Mouse (Mus musculus) midbrain, embryonic 15.5 days (tissue): ENCODE measurements around the gene Dennd1a. TPM values are rescaled to one million over a fixed set of nuclear protein-coding genes. Genes with fewer than 3 reads are reported as not detected.

Experiments
- ATAC-seq: fragments of 200-750 bp; cut with Nextera tagmentation; replicated peaks from 2 replicates; pipeline ENCODE4 v1.8.0; 2017; ENCODE audit warnings: moderate TSS enrichment
- H3K27ac ChIP-seq: fragments of 300-500 bp; sonication (generic); 2 replicates; pipeline ENCODE4 v1.5.1; 2015; ENCODE audit warnings: mild to moderate bottlenecking, inconsistent platforms
- H3K27me3 ChIP-seq: fragments of 300-500 bp; sonication (generic); replicated peaks from 2 replicates; pipeline ENCODE4 v1.6.1; 2015; ENCODE audit warnings: inconsistent platforms
- H3K36me3 ChIP-seq: fragments of 300-500 bp; sonication (generic); replicated peaks from 2 replicates; pipeline ENCODE4 v1.6.1; 2015; ENCODE audit warnings: inconsistent platforms
- H3K4me1 ChIP-seq: fragments of 300-500 bp; sonication (generic); 2 replicates; pipeline ENCODE4 v1.6.1; 2015; ENCODE audit warnings: inconsistent platforms
- H3K4me2 ChIP-seq: fragments of 300-500 bp; sonication (generic); 2 replicates; pipeline ENCODE4 v1.6.1; 2015; ENCODE audit warnings: inconsistent platforms, mild to moderate bottlenecking, moderate library complexity
- H3K4me3 ChIP-seq: fragments of 300-500 bp; sonication (generic); 2 replicates; pipeline ENCODE4 v1.5.1; 2015; ENCODE audit warnings: mild to moderate bottlenecking, inconsistent platforms
- H3K9ac ChIP-seq: fragments of 300-500 bp; sonication (generic); 2 replicates; pipeline ENCODE4 v1.6.1; 2015; ENCODE audit warnings: mild to moderate bottlenecking, inconsistent platforms
- H3K9me3 ChIP-seq: fragments of 300-500 bp; sonication (generic); 2 replicates; pipeline ENCODE4 v1.6.1; 2016; ENCODE audit warnings: inconsistent platforms
- WGBS: fragments of 180-500 bp; shearing (Covaris S2); methylation state at CpG from one replicate; pipeline ENCODE4 v1.1.7; 2015; ENCODE audit warnings: mixed read lengths; 5-methylcytosine and 5-hydroxymethylcytosine counted together
- polyA plus RNA-seq: library from polyadenylated mRNA; unstranded; fragments of >200 nt; fragmentation: Nextera tagmentation; extraction: Ambion mirVana; gene quantifications from 2 replicates; pipeline ENCODE4 v1.2.1, GENCODE M21; 2015

Gene Dennd1a
- polyA plus RNA-seq, 1 experiment from 2014 or later = 26.1 TPM

GRCm38 (mm10) chr2:37801687-37802086 is 485.5 kb downstream of the Dennd1a start:
- Histone ChIP-seq H3K4me3 (no peak overlapping the region), H3K4me1 (no peaks in the 10 kb centered on the region; the same call in 1 of the 2 replicates), H3K36me3 (0 out of 2 replicates have a peak, but pooled peaks cover 7% of the 10 kb centered on the region), H3K27ac (no peak overlapping the region), H3K27me3 (no peaks in the 10 kb centered on the region), H3K4me2 (no peak overlapping the region), H3K9me3 (no peaks in the 10 kb centered on the region), H3K9ac (no peak overlapping the region)
- ATAC-seq = no peak
- WGBS = 82% methylated on average over 4 of the region's 4 CpGs

- no peak overlapping the region for H3K4me2 ChIP-seq
- no peak overlapping the region for H3K9ac ChIP-seq
- no peak overlapping the region for H3K4me3 ChIP-seq
- H3K36me3 ChIP-seq = no peaks in the 10 kb centered on the region
- H3K9me3 ChIP-seq = no peaks in the 10 kb centered on the region
- no peaks in the 10 kb centered on the region for H3K27me3 ChIP-seq
- 66% methylated on average over 6 of the region's 6 CpGs for WGBS
- H3K27ac ChIP-seq = no peak overlapping the region
- no peak for ATAC-seq
- H3K4me1 ChIP-seq = no peaks in the 10 kb centered on the region; the same call in 1 of the 2 replicates
Measured at GRCm38 (mm10) chr2:37799137-37799536, 488.1 kb downstream of the Dennd1a start.

- no peaks in the 10 kb centered on the region for H3K9me3 ChIP-seq
- no peak for ATAC-seq
- no peak overlapping the region for H3K4me3 ChIP-seq
- no peak overlapping the region for H3K4me2 ChIP-seq
- no peaks in the 10 kb centered on the region for H3K4me1 ChIP-seq
- no peak overlapping the region for H3K9ac ChIP-seq
- 84% methylated on average over 4 of the region's 4 CpGs for WGBS
- H3K27me3 ChIP-seq = no peaks in the 10 kb centered on the region
- no peak overlapping the region for H3K27ac ChIP-seq
- no peaks in the 10 kb centered on the region for H3K36me3 ChIP-seq
Measured at GRCm38 (mm10) chr2:37797046-37797445, 490.1 kb downstream of the Dennd1a start.

DNA sequence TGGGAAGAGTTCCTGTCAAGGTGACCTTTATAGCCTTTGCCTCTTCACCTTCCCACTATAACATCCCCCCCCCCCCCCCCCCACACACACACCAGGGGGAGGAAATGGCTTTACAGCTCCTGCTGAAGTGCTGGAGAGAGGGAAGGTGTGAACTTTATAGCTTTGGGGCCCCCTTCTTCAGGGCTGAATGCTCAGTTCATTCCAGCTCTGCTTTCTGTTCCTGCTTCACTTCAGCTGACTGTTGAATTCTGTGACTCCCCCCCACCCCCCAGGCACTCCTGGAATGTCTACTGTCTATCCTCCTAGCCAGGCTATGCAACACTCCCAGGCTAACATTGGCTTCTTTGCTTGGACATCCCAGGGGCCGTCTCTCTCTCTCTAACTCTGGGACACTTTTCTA is 491.2 kb downstream of the Dennd1a start:
- Histone ChIP-seq H3K36me3 (no peaks in the 10 kb centered on the region), H3K9ac (no peak overlapping the region), H3K27ac (no peak overlapping the region), H3K4me3 (no peak overlapping the region), H3K9me3 (no peaks in the 10 kb centered on the region), H3K27me3 (no peaks in the 10 kb centered on the region), H3K4me1 (no peaks in the 10 kb centered on the region), H3K4me2 (no peak overlapping the region)
- no peak for ATAC-seq
- WGBS = 92% methylated on average over 1 of the region's 1 CpGs

GRCm38 (mm10) chr2:37791340-37791739 is 495.9 kb downstream of the Dennd1a start:
- no peaks in the 10 kb centered on the region for H3K36me3 ChIP-seq
- H3K4me1 ChIP-seq = peaks cover 7% of the 10 kb centered on the region
- H3K27ac ChIP-seq = no peak overlapping the region
- no peak overlapping the region for H3K9ac ChIP-seq
- H3K4me3 ChIP-seq = no peak overlapping the region
- no peak for ATAC-seq
- H3K4me2 ChIP-seq = no peak overlapping the region
- no peaks in the 10 kb centered on the region for H3K9me3 ChIP-seq
- 92% methylated on average over 4 of the region's 4 CpGs for WGBS
- H3K27me3 ChIP-seq = no peaks in the 10 kb centered on the region

DNA sequence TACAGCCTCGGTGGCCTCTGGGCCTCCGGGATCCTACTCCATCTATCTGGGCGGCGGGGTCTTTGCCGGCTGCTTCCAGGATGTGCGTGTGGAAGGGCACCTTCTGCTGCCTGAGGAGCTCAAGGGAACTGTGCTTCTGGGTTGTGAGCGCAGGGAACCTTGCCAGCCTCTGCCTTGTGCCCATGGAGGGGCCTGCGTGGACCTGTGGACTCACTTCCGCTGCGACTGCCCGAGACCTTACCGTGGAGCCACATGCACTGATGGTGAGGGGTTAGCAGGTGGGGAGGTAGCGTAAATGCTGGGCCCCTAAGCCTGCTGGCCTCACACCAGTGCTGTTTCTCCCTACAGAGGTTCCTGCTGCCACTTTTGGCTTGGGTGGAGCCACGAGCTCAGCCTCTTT is 496.5 kb downstream of the Dennd1a start:
- Histone ChIP-seq H3K27ac (no peak overlapping the region), H3K4me3 (no peak overlapping the region), H3K9me3 (no peaks in the 10 kb centered on the region), H3K36me3 (no peaks in the 10 kb centered on the region), H3K4me2 (no peak overlapping the region), H3K27me3 (no peaks in the 10 kb centered on the region), H3K9ac (no peak overlapping the region), H3K4me1 (peaks cover 9% of the 10 kb centered on the region)
- 93% methylated on average over 14 of the region's 14 CpGs for WGBS
- ATAC-seq = no peak

DNA sequence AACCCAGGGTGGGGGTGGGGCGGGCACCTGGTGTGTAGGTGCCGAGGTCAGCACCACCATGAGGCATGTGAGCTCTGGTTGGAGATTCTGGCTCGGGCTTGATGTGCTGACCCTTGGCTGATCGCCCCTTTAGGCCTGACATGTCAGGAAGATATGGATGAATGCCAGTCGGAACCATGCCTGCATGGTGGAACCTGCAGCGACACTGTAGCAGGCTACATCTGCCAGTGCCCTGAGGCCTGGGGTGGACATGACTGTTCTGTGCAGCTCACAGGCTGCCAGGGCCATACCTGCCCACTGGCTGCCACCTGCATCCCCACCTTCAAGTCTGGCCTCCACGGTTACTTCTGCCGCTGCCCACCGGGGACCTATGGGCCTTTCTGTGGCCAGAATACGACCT is 497.2 kb downstream of the Dennd1a start:
- 92% methylated on average over 10 of the region's 10 CpGs for WGBS
- no peak for ATAC-seq
- Histone ChIP-seq H3K9ac (no peak overlapping the region), H3K36me3 (no peaks in the 10 kb centered on the region), H3K27me3 (no peaks in the 10 kb centered on the region), H3K4me1 (peaks cover 9% of the 10 kb centered on the region), H3K9me3 (no peaks in the 10 kb centered on the region), H3K27ac (no peak overlapping the region), H3K4me3 (no peak overlapping the region), H3K4me2 (no peak overlapping the region)

DNA sequence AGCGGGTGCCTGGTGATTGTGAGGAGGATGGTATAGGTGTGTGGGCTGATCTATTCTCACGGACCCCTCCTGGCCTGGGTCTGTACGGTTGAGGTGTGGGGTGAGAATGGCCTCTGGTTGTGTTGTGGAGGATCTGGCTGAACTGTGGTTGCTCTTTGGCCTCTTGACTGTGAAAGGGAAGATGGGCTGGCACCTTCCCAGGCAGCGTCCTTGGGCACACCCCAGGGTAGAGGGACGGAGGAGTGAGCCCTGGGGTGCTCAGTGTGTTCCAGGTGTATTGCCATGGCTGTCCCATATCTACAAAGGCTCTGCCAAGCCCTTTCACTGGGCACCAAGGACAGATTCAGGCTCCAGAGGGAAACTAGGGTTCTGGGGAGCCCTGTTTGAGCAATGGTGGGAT is 498.2 kb downstream of the Dennd1a start:
- no peak overlapping the region for H3K4me3 ChIP-seq
- no peak overlapping the region for H3K4me2 ChIP-seq
- peaks cover 9% of the 10 kb centered on the region for H3K4me1 ChIP-seq
- no peaks in the 10 kb centered on the region for H3K36me3 ChIP-seq
- 94% methylated on average over 5 of the region's 5 CpGs for WGBS
- H3K9ac ChIP-seq = no peak overlapping the region
- ATAC-seq = 0 out of 2 replicates have a peak, but pooled peaks have one; percentile 3
- no peaks in the 10 kb centered on the region for H3K9me3 ChIP-seq
- no peak overlapping the region for H3K27ac ChIP-seq
- no peaks in the 10 kb centered on the region for H3K27me3 ChIP-seq

GRCm38 (mm10) chr2:37788176-37788962 is 498.8 kb downstream of the Dennd1a start:
- Histone ChIP-seq H3K4me2 (no peak overlapping the region), H3K27ac (no peak overlapping the region), H3K36me3 (no peaks in the 10 kb centered on the region), H3K9me3 (no peaks in the 10 kb centered on the region), H3K4me1 (peaks cover 9% of the 10 kb centered on the region), H3K4me3 (no peak overlapping the region), H3K9ac (no peak overlapping the region), H3K27me3 (no peaks in the 10 kb centered on the region)
- ATAC-seq = peak; percentile 41; the same call in 1 of the 2 replicates
- 76% methylated on average over 7 of the region's 7 CpGs for WGBS

DNA sequence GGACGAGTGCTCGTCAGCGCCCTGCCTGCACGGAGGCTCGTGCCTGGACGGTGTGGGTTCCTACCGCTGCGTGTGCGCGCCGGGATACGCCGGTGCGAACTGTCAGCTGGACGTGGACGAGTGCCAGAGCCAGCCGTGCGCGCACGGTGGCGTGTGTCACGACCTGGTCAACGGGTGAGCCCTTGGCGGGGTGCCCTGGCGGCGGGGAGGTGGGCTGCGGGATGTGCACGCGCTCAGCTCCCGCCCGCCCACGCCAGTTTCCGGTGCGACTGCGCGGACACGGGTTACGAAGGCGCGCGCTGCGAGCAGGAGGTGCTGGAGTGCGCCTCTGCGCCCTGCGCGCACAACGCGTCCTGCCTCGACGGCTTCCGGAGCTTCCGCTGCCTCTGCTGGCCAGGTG is 500.7 kb downstream of the Dennd1a start:
- 50% methylated on average over 52 of the region's 52 CpGs for WGBS
- H3K4me1 ChIP-seq = peaks cover 9% of the 10 kb centered on the region
- H3K9me3 ChIP-seq = no peaks in the 10 kb centered on the region
- no peak for ATAC-seq
- H3K27me3 ChIP-seq = no peaks in the 10 kb centered on the region
- H3K27ac ChIP-seq = no peak overlapping the region
- H3K36me3 ChIP-seq = no peaks in the 10 kb centered on the region
- peak overlapping the region; percentile 24 for H3K4me3 ChIP-seq
- H3K4me2 ChIP-seq = peak overlapping the region; percentile 40
- H3K9ac ChIP-seq = no peak overlapping the region

- no peak for ATAC-seq
- Histone ChIP-seq H3K9me3 (no peaks in the 10 kb centered on the region), H3K27me3 (no peaks in the 10 kb centered on the region), H3K9ac (no peak overlapping the region), H3K4me1 (peaks cover 27% of the 10 kb centered on the region), H3K27ac (no peak overlapping the region), H3K36me3 (no peaks in the 10 kb centered on the region), H3K4me3 (no peak overlapping the region), H3K4me2 (no peak overlapping the region)
- 74% methylated on average over 5 of the region's 5 CpGs for WGBS
Measured at GRCm38 (mm10) chr2:37784473-37784872, 502.7 kb downstream of the Dennd1a start.

GRCm38 (mm10) chr2:37782002-37782401 is 505.2 kb downstream of the Dennd1a start:
- H3K27ac ChIP-seq = no peak overlapping the region
- no peaks in the 10 kb centered on the region for H3K9me3 ChIP-seq
- H3K9ac ChIP-seq = no peak overlapping the region
- WGBS = 18% methylated on average over 7 of the region's 7 CpGs
- no peak for ATAC-seq
- no peaks in the 10 kb centered on the region for H3K27me3 ChIP-seq
- no peak overlapping the region for H3K4me3 ChIP-seq
- H3K4me1 ChIP-seq = peaks cover 42% of the 10 kb centered on the region
- no peaks in the 10 kb centered on the region for H3K36me3 ChIP-seq
- H3K4me2 ChIP-seq = no peak overlapping the region

DNA sequence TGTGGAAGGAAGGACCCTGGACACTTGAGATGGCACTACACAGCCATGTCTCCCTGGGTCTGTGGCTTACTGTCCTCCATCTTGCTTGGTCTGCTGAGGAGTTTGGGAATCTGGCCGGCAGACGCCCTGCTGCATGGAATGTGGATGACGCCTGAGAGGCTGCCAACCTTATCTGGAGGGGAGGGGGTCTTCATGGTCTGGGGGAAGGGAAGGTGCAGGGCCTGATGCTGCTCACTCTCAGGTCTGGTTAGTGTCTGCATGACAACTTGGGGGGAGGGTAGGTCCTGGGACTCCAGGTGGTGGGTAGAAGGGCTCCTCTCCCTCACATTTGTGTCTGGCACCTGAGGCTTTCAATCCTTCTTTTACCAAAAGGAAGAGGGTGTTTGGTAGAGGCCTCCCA is 505.8 kb downstream of the Dennd1a start:
- no peaks in the 10 kb centered on the region for H3K9me3 ChIP-seq
- no peak for ATAC-seq
- no peak overlapping the region for H3K9ac ChIP-seq
- no peaks in the 10 kb centered on the region for H3K36me3 ChIP-seq
- no peaks in the 10 kb centered on the region for H3K27me3 ChIP-seq
- WGBS = 32% methylated on average over 3 of the region's 3 CpGs
- H3K4me1 ChIP-seq = peaks cover 46% of the 10 kb centered on the region
- H3K27ac ChIP-seq = no peak overlapping the region
- no peak overlapping the region for H3K4me3 ChIP-seq
- H3K4me2 ChIP-seq = no peak overlapping the region
